Mouse (Mus musculus): Measurements from ENCODE around the gene Gm12258. TPM values are rescaled to one million over a fixed set of nuclear protein-coding genes. Genes with fewer than 3 reads are reported as not detected.
"Not testable (repeated sequence)": the region's sequence is repeated elsewhere in the genome, so short reads cannot be mapped to it uniquely, and the experiment has no call there.

Gene Gm12258
- total RNA-seq (2021), result 1 to 10 TPM; 3.7 to 4.5 TPM
- long read RNA-seq, experiment 1, full-length matches to known transcripts, result 5 of 5 reads
- long read RNA-seq, experiment 1, partial matches to known transcripts, result 0 of 5 reads
- long read RNA-seq, experiment 1, other reads (novel, unspliced or antisense), result 0 of 5 reads
- long read RNA-seq, experiment 2, full-length matches to known transcripts, result 7 of 8 reads
- long read RNA-seq, experiment 2, partial matches to known transcripts, result 0 of 8 reads
- long read RNA-seq, experiment 2, other reads (novel, unspliced or antisense), result 1 of 8 reads

GRCm38 (mm10) chr11:58846919-58847461, at the start of gene Gm12258:
Gm12258 (plus strand) TSS chr11:58847158.
- peak; percentile 46 to 77 for DNase-seq (ENCODE audit: low spot score in 2 of 2)

- no peak for DNase-seq (ENCODE audit: low spot score in 2 of 2)
These were observed 47.2 kb upstream of the Gm12258 start for GRCm38 (mm10) chr11:58799747-58800146.

- DNase-seq (ENCODE audit: low spot score in 2 of 2), result no peak
These were observed 45.3 kb upstream of the Gm12258 start, which contains the start of gene Fam183b for GRCm38 (mm10) chr11:58801558-58802228. Fam183b (minus strand) TSS chr11:58801960.

GRCm38 (mm10) chr11:58803871-58804270, 43.1 kb upstream of the Gm12258 start:
- DNase-seq (ENCODE audit: low spot score in 2 of 2), result no peak

GRCm38 (mm10) chr11:58804393-58804792, 42.6 kb upstream of the Gm12258 start:
- DNase-seq (ENCODE audit: low spot score in 2 of 2), result no peak

- no peak for DNase-seq (ENCODE audit: low spot score in 2 of 2)
These were observed 35.0 kb upstream of the Gm12258 start for GRCm38 (mm10) chr11:58812001-58812400.

- DNase-seq (ENCODE audit: low spot score in 2 of 2), result not testable (repeated sequence)
These were observed 32.3 kb upstream of the Gm12258 start, which contains the start of gene Olfr313 for GRCm38 (mm10) chr11:58814700-58815099. Olfr313 (plus strand) TSS chr11:58815000.

GRCm38 (mm10) chr11:58815676-58816075, 31.3 kb upstream of the Gm12258 start:
- DNase-seq (ENCODE audit: low spot score in 2 of 2), result no peak

GRCm38 (mm10) chr11:58828937-58829336, 18.0 kb upstream of the Gm12258 start, which contains the start of gene Olfr312:
Olfr312 (plus strand) TSS chr11:58829237.
- DNase-seq (ENCODE audit: low spot score in 2 of 2), result not testable (repeated sequence)

GRCm38 (mm10) chr11:58829764-58830163, 17.2 kb upstream of the Gm12258 start:
- no peak for DNase-seq (ENCODE audit: low spot score in 2 of 2)

- not testable (repeated sequence) for DNase-seq (ENCODE audit: low spot score in 2 of 2)
These were observed 14.4 kb upstream of the Gm12258 start for GRCm38 (mm10) chr11:58832541-58832940.

GRCm38 (mm10) chr11:58838951-58839350, 8.0 kb upstream of the Gm12258 start, which contains the start of gene Olfr311:
Olfr311 (plus strand) TSS chr11:58839251.
- DNase-seq (ENCODE audit: low spot score in 2 of 2), result not testable (repeated sequence)

GRCm38 (mm10) chr11:58847636-58848035, 678 bp downstream of the Gm12258 start:
- DNase-seq (ENCODE audit: low spot score in 2 of 2), result no peak

- no peak for DNase-seq (ENCODE audit: low spot score in 2 of 2)
These were observed 2.8 kb downstream of the Gm12258 start for GRCm38 (mm10) chr11:58849731-58850130.

- DNase-seq (ENCODE audit: low spot score in 2 of 2), result no peak
These were observed 13.8 kb downstream of the Gm12258 start for GRCm38 (mm10) chr11:58860744-58861143.

- DNase-seq (ENCODE audit: low spot score in 2 of 2), result peak; percentile 54 to 73
These were observed 20.3 kb downstream of the Gm12258 start, which contains the start of gene 2810021J22Rik for GRCm38 (mm10) chr11:58867039-58867953. 2810021J22Rik (plus strand) TSS chr11:58867216.

GRCm38 (mm10) chr11:58867954-58868330, 21.0 kb downstream of the Gm12258 start:
- no peak for DNase-seq (ENCODE audit: low spot score in 2 of 2)

GRCm38 (mm10) chr11:58870961-58871360, 24.0 kb downstream of the Gm12258 start:
- no peak for DNase-seq (ENCODE audit: low spot score in 2 of 2)

GRCm38 (mm10) chr11:58883756-58884155, 36.8 kb downstream of the Gm12258 start:
- no peak for DNase-seq (ENCODE audit: low spot score in 2 of 2)

- no peak for DNase-seq (ENCODE audit: low spot score in 2 of 2)
These were observed 43.6 kb downstream of the Gm12258 start for GRCm38 (mm10) chr11:58890511-58890910.

- no peak for DNase-seq (ENCODE audit: low spot score in 2 of 2)
These were observed 47.5 kb downstream of the Gm12258 start for GRCm38 (mm10) chr11:58894456-58894855.

All from gastrocnemius, postnatal 4 days (tissue).